Mouse (Mus musculus): ENCODE data around the gene Lrmda.

The Lrmda gene

GRCm38 (mm10) chr14:22497636-22498131 lies 478.2 kb downstream of the Lrmda start:
- 42% methylated on average over 4 of the region's 4 CpGs for WGBS

GRCm38 (mm10) chr14:22509747-22510530 lies 490.4 kb downstream of the Lrmda start:
- 86% methylated on average over 6 of the region's 6 CpGs for WGBS

- WGBS, result 60% methylated on average over 5 of the region's 5 CpGs
Measured at GRCm38 (mm10) chr14:22514362-22515084, 495.0 kb downstream of the Lrmda start.

- 84% methylated on average over 3 of the region's 3 CpGs for WGBS
Measured at GRCm38 (mm10) chr14:22530706-22531105, 511.2 kb downstream of the Lrmda start.

GRCm38 (mm10) chr14:22533501-22533900 lies 514.0 kb downstream of the Lrmda start:
- 77% methylated on average over 3 of the region's 3 CpGs for WGBS

GRCm38 (mm10) chr14:22545887-22546675 lies 526.6 kb downstream of the Lrmda start:
- 69% methylated on average over 8 of the region's 8 CpGs for WGBS

GRCm38 (mm10) chr14:22546676-22546984 lies 527.1 kb downstream of the Lrmda start:
- 82% methylated on average over 4 of the region's 4 CpGs for WGBS

GRCm38 (mm10) chr14:22548286-22548685 lies 528.8 kb downstream of the Lrmda start:
- WGBS, result 54% methylated on average over 2 of the region's 2 CpGs

- WGBS, result 95% methylated on average over 2 of the region's 2 CpGs
Measured at GRCm38 (mm10) chr14:22549166-22549565, 529.7 kb downstream of the Lrmda start.

- WGBS, result 41% methylated on average over 4 of the region's 4 CpGs
Measured at GRCm38 (mm10) chr14:22552358-22552757, 532.8 kb downstream of the Lrmda start.

GRCm38 (mm10) chr14:22552841-22553240 lies 533.3 kb downstream of the Lrmda start:
- 51% methylated on average over 3 of the region's 3 CpGs for WGBS

GRCm38 (mm10) chr14:22553717-22554116 lies 534.2 kb downstream of the Lrmda start:
- 96% methylated on average over 3 of the region's 3 CpGs for WGBS

- WGBS, result 91% methylated on average over 5 of the region's 5 CpGs
Measured at GRCm38 (mm10) chr14:22572486-22572885, 553.0 kb downstream of the Lrmda start.

GRCm38 (mm10) chr14:22573585-22573984 lies 554.1 kb downstream of the Lrmda start:
- 90% methylated on average over 7 of the region's 7 CpGs for WGBS

- 77% methylated on average over 4 of the region's 4 CpGs for WGBS
Measured at GRCm38 (mm10) chr14:22574006-22574405, 554.5 kb downstream of the Lrmda start.

- WGBS, result 87% methylated on average over 6 of the region's 6 CpGs
Measured at GRCm38 (mm10) chr14:22576441-22576840, 556.9 kb downstream of the Lrmda start.

GRCm38 (mm10) chr14:22577411-22578037 lies 558.0 kb downstream of the Lrmda start:
- WGBS, result 49% methylated on average over 13 of the region's 13 CpGs

- WGBS, result 17% methylated on average over 6 of the region's 6 CpGs
Measured at GRCm38 (mm10) chr14:22578224-22578623, 558.7 kb downstream of the Lrmda start.

- 99% methylated on average over 3 of the region's 3 CpGs for WGBS
Measured at GRCm38 (mm10) chr14:22578986-22579385, 559.5 kb downstream of the Lrmda start.

- WGBS, result 94% methylated on average over 9 of the region's 9 CpGs
Measured at GRCm38 (mm10) chr14:22582065-22582464, 562.6 kb downstream of the Lrmda start.

- WGBS, result 83% methylated on average over 4 of the region's 4 CpGs
Measured at GRCm38 (mm10) chr14:22586281-22586680, 566.8 kb downstream of the Lrmda start.

GRCm38 (mm10) chr14:22586796-22587195 lies 567.3 kb downstream of the Lrmda start:
- 79% methylated on average over 4 of the region's 4 CpGs for WGBS
